Mouse (Mus musculus) lung, embryonic 14.5 days (tissue): ENCODE measurements at regions not wholly inside any gene's neighbourhood (a gene's known extent, or its start where the extent isn't known, plus 50 kb on each side); places are given as distances from the start of the nearest gene placed in this dataset.

Experiments used
- ATAC-seq: fragments of 200-750 bp; cut with Nextera tagmentation; 2 replicates; pipeline ENCODE4 v1.8.0; 2017; ENCODE audit warnings: mild to moderate bottlenecking, moderate TSS enrichment, moderate library complexity; ENCODE audit not compliant: insufficient read depth
- DNase-seq: peaks from one replicate; pipeline ENCODE4 v3.0.0-alpha.2; 2015
- H3K27ac ChIP-seq: fragments of 300-500 bp; sonication (generic); 2 replicates; pipeline ENCODE4 v1.5.1; 2014; ENCODE audit warnings: low read depth, mild to moderate bottlenecking, moderate library complexity
- H3K27me3 ChIP-seq: fragments of 300-500 bp; sonication (generic); 2 replicates; pipeline ENCODE4 v1.6.1; 2014; ENCODE audit warnings: low read length, control low read depth; ENCODE audit not compliant: insufficient read depth
- H3K36me3 ChIP-seq: fragments of 300-500 bp; sonication (generic); 2 replicates; pipeline ENCODE4 v1.6.1; 2014; ENCODE audit warnings: control low read depth; ENCODE audit not compliant: insufficient read depth
- H3K4me1 ChIP-seq: fragments of 300-500 bp; sonication (generic); 2 replicates; pipeline ENCODE4 v1.6.1; 2014; ENCODE audit warnings: antibody characterized with exemption, control low read depth; ENCODE audit not compliant: insufficient read depth
- H3K4me2 ChIP-seq: fragments of 300-500 bp; sonication (generic); 2 replicates; pipeline ENCODE4 v1.6.1; 2014; ENCODE audit warnings: mild to moderate bottlenecking
- H3K4me3 ChIP-seq: fragments of 300-500 bp; sonication (generic); 2 replicates; pipeline ENCODE4 v1.5.1; 2014; ENCODE audit warnings: low read depth, low read length
- H3K9ac ChIP-seq: fragments of 300-500 bp; sonication (generic); 2 replicates; pipeline ENCODE4 v1.6.1; 2014
- H3K9me3 ChIP-seq: fragments of 300-500 bp; sonication (generic); 2 replicates; pipeline ENCODE4 v1.6.1; 2016; ENCODE audit warnings: low read depth, low read length, control low read depth
- CTCF ChIP-seq: IDR thresholded peaks from 2 replicates; pipeline ENCODE4 v1.5.1; 2016; ENCODE audit warnings: antibody characterized with exemption, low read depth
- WGBS: fragments of 180-500 bp; shearing (Covaris S2); extraction: QIAGEN DNeasy Blood & Tissue Kit; methylation state at CpG from one replicate; pipeline ENCODE4 v1.1.7; 2014; 5-methylcytosine and 5-hydroxymethylcytosine counted together

GRCm38 (mm10) chr2:75034708-75035107 is 209.1 kb downstream of the Mtx2 start:
- Histone ChIP-seq H3K4me2 (no peak overlapping the region), H3K4me1 (no peaks in the 10 kb centered on the region), H3K27ac (no peak overlapping the region), H3K36me3 (no peaks in the 10 kb centered on the region), H3K9ac (no peak overlapping the region), H3K4me3 (no peak overlapping the region), H3K9me3 (no peaks in the 10 kb centered on the region), H3K27me3 (no peaks in the 10 kb centered on the region)
- peak; percentile 76 for DNase-seq
- TF ChIP-seq CTCF = no peak
- WGBS = 17% methylated on average over 3 of the region's 3 CpGs
- peak; percentile 78 for ATAC-seq

DNA sequence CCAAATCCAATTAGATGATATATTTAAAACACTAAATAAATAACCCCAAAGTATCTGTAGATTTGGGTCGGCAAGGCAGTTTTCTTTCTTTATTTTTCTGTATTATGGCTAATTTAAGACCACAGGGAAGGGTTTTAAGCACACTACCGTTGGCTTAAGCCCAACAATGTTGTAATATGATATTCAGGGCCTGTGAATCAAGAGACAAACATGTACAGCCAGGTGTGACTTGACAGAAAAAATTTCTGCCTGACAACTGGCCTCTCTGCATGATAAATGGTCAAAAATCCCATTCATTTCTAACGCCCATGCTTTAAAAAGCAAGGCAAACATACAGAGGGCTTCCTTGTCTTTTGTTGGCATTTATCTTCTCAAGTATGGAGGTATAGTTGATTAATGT is 213.5 kb downstream of the Mtx2 start:
- Histone ChIP-seq H3K4me2 (no peak overlapping the region), H3K9me3 (no peaks in the 10 kb centered on the region), H3K4me3 (no peak overlapping the region), H3K9ac (no peak overlapping the region), H3K36me3 (no peaks in the 10 kb centered on the region), H3K27me3 (no peaks in the 10 kb centered on the region), H3K27ac (no peak overlapping the region), H3K4me1 (no peaks in the 10 kb centered on the region)
- no peak for ATAC-seq
- 16% methylated on average over 3 of the region's 3 CpGs for WGBS
- DNase-seq = peak; percentile 47
- TF ChIP-seq CTCF = no peak

- Histone ChIP-seq H3K36me3 (no peaks in the 10 kb centered on the region), H3K4me1 (no peaks in the 10 kb centered on the region), H3K9me3 (no peaks in the 10 kb centered on the region), H3K27ac (no peak overlapping the region), H3K4me2 (no peak overlapping the region), H3K27me3 (no peaks in the 10 kb centered on the region), H3K4me3 (no peak overlapping the region), H3K9ac (no peak overlapping the region)
- WGBS = 71% methylated on average over 6 of the region's 6 CpGs
- DNase-seq = no peak
- TF ChIP-seq CTCF = no peak
- ATAC-seq = no peak
These were observed 221.3 kb downstream of the Mtx2 start for GRCm38 (mm10) chr2:75046892-75047291.

GRCm38 (mm10) chr2:75048071-75048470 is 222.5 kb downstream of the Mtx2 start:
- WGBS = 46% methylated on average over 6 of the region's 6 CpGs
- Histone ChIP-seq H3K36me3 (no peaks in the 10 kb centered on the region), H3K9me3 (no peaks in the 10 kb centered on the region), H3K4me1 (no peaks in the 10 kb centered on the region), H3K4me2 (no peak overlapping the region), H3K27me3 (0 out of 2 replicates have a peak, but pooled peaks cover 3% of the 10 kb centered on the region), H3K27ac (no peak overlapping the region), H3K4me3 (no peak overlapping the region), H3K9ac (no peak overlapping the region)
- DNase-seq (no peak), ATAC-seq (no peak)
- TF ChIP-seq CTCF = no peak

- Histone ChIP-seq H3K9ac (peak overlapping the region; percentile 21; the same call in 1 of the 2 replicates), H3K4me2 (peak overlapping the region; percentile 67), H3K27me3 (peaks cover 8% of the 10 kb centered on the region; the same call in 1 of the 2 replicates), H3K36me3 (no peaks in the 10 kb centered on the region), H3K9me3 (no peaks in the 10 kb centered on the region), H3K27ac (no peak overlapping the region), H3K4me1 (peaks cover 3% of the 10 kb centered on the region; the same call in 1 of the 2 replicates), H3K4me3 (peak overlapping the region; percentile 31)
- WGBS = 27% methylated on average over 14 of the region's 14 CpGs
- no peak for TF ChIP-seq CTCF
- peak; percentile 54 for ATAC-seq
- DNase-seq = peak; percentile 43
These were observed 229.0 kb downstream of the Mtx2 start for GRCm38 (mm10) chr2:75054474-75055186.

DNA sequence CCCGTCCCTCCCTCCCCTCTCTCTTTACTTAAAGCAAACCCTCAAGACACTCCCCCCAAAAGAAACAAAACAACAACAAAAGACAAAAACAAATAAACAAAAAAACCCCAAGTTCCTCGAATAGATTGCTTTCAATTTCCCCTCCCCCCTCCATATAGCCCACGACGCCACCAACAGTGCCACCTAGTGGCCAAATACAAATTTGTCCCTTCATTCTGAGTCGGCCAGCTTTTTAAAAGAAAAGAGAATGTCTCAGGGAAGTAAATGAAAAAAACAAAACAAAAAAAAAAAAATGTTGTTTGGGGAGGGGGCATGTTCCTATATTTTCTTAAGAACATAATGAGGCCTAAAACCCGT is 229.6 kb downstream of the Mtx2 start:
- Histone ChIP-seq H3K36me3 (no peaks in the 10 kb centered on the region), H3K4me3 (peak overlapping the region; percentile 31), H3K4me2 (peak overlapping the region; percentile 67), H3K9ac (peak overlapping the region; percentile 21; the same call in 1 of the 2 replicates), H3K27me3 (peaks cover 12% of the 10 kb centered on the region; the same call in 1 of the 2 replicates), H3K4me1 (peaks cover 3% of the 10 kb centered on the region; the same call in 1 of the 2 replicates), H3K9me3 (no peaks in the 10 kb centered on the region), H3K27ac (no peak overlapping the region)
- no peak for ATAC-seq
- peak; percentile 86 for TF ChIP-seq CTCF
- peak; percentile 89 for DNase-seq
- WGBS = under 1% methylated on average over 6 of the region's 6 CpGs

- H3K4me1 ChIP-seq = no peaks in the 10 kb centered on the region
- no peaks in the 10 kb centered on the region for H3K9me3 ChIP-seq
- H3K27me3 ChIP-seq = peaks cover 17% of the 10 kb centered on the region; the same call in 1 of the 2 replicates
- no peak overlapping the region for H3K9ac ChIP-seq
- H3K4me3 ChIP-seq = no peak overlapping the region
- H3K27ac ChIP-seq = no peak overlapping the region
- no peak overlapping the region for H3K4me2 ChIP-seq
- no peaks in the 10 kb centered on the region for H3K36me3 ChIP-seq
- no peak for TF ChIP-seq CTCF
- ATAC-seq (no peak), DNase-seq (no peak)
- 26% methylated on average over 7 of the region's 7 CpGs for WGBS
These were observed 235.4 kb downstream of the Mtx2 start for GRCm38 (mm10) chr2:75061009-75061408.
